Comparison of ENCODE assay signal across 8 mouse cellular contexts in genomic region chr11:63132501-63133435, GRCm38 (mm10). TPM values are rescaled to one million over a fixed set of nuclear protein-coding genes. Genes with fewer than 3 reads are reported as not detected.
DNase-seq lines count a peak whose midpoint lies in the region; ATAC-seq and TF ChIP-seq lines count a peak whose summit lies in the region.

No protein-coding gene starts in this region.

- H3ac ChIP-seq in myocyte (ENCODE audit: control insufficient read depth, insufficient read length) = peak overlapping the region; percentile 39

- H3K9me3 ChIP-seq in erythroblast, embryonic 14.5 days (ENCODE audit: control insufficient read depth, low read length) = no peaks in the 10 kb centered on the region
- H3K9me3 ChIP-seq in embryonic facial prominence, embryonic 12.5 days = no peaks in the 10 kb centered on the region
- H3K9me3 ChIP-seq in kidney, embryonic 14.5 days (ENCODE audit: control insufficient read depth, low read length) = no peaks in the 10 kb centered on the region
- H3K9me3 ChIP-seq in limb, embryonic 15.5 days = no peaks in the 10 kb centered on the region

- H3K36me3 ChIP-seq in erythroblast, embryonic 14.5 days (ENCODE audit: control insufficient read depth) = no peaks in the 10 kb centered on the region
- 0 out of 2 replicates have a peak, but pooled peaks cover 10% of the 10 kb centered on the region for H3K36me3 ChIP-seq in embryonic facial prominence, embryonic 12.5 days
- H3K36me3 ChIP-seq in kidney, embryonic 14.5 days (ENCODE audit: control insufficient read depth, insufficient read depth, low read length) = peaks cover 3% of the 10 kb centered on the region; the same call in 1 of the 2 replicates
- H3K36me3 ChIP-seq in limb, embryonic 15.5 days = peaks cover 28% of the 10 kb centered on the region
- peaks cover 19% of the 10 kb centered on the region for H3K36me3 ChIP-seq in myocyte (ENCODE audit: control insufficient read depth, insufficient read depth)

- H3K79me2 ChIP-seq in myocyte (ENCODE audit: control insufficient read depth, insufficient read depth) = no peaks in the 10 kb centered on the region

- no peaks in the 10 kb centered on the region for H3K4me1 ChIP-seq in erythroblast, embryonic 14.5 days (ENCODE audit: control insufficient read depth)
- peaks cover 51% of the 10 kb centered on the region for H3K4me1 ChIP-seq in embryonic facial prominence, embryonic 12.5 days
- H3K4me1 ChIP-seq in kidney, embryonic 14.5 days (ENCODE audit: control insufficient read depth, insufficient read depth, low read length) = peaks cover 30% of the 10 kb centered on the region
- H3K4me1 ChIP-seq in limb, embryonic 15.5 days = peaks cover 78% of the 10 kb centered on the region

- H3K27me3 ChIP-seq in erythroblast, embryonic 14.5 days (ENCODE audit: control insufficient read depth) = peaks cover 61% of the 10 kb centered on the region
- peaks cover 37% of the 10 kb centered on the region for H3K27me3 ChIP-seq in embryonic facial prominence, embryonic 12.5 days
- H3K27me3 ChIP-seq in kidney, embryonic 14.5 days (ENCODE audit: control insufficient read depth, insufficient read depth, low read length) = peaks cover 33% of the 10 kb centered on the region
- H3K27me3 ChIP-seq in limb, embryonic 15.5 days = peaks cover 21% of the 10 kb centered on the region
- H3K27me3 ChIP-seq in myocyte (ENCODE audit: control insufficient read depth, insufficient read depth, insufficient read length) = no peaks in the 10 kb centered on the region

- under 1% methylated on average over 65 of the region's 66 CpGs for WGBS in embryonic facial prominence, embryonic 12.5 days
- WGBS in kidney, embryonic 14.5 days = under 1% methylated on average over 61 of the region's 66 CpGs
- under 1% methylated on average over 63 of the region's 66 CpGs for WGBS in limb, embryonic 15.5 days

- H3K27ac ChIP-seq in embryonic facial prominence, embryonic 12.5 days = peak overlapping the region; percentile 95
- peak overlapping the region; percentile 90 for H3K27ac ChIP-seq in kidney, embryonic 14.5 days (ENCODE audit: low read depth, low read length)
- peak overlapping the region; percentile 98 for H3K27ac ChIP-seq in limb, embryonic 15.5 days

- H3K4me3 ChIP-seq in erythroblast, embryonic 14.5 days (replicated peaks) = peak overlapping the region; percentile 5
- H3K4me3 ChIP-seq in embryonic facial prominence, embryonic 12.5 days = peak overlapping the region; percentile 58
- H3K4me3 ChIP-seq in kidney, embryonic 14.5 days (ENCODE audit: low read length) = peak overlapping the region; percentile 61
- H3K4me3 ChIP-seq in limb, embryonic 15.5 days = peak overlapping the region; percentile 72
- peak overlapping the region; percentile 90 for H3K4me3 ChIP-seq in myocyte

- peak; percentile 87 to 89 for DNase-seq in heart, adult 9 months (ENCODE audit: low spot score in 2 of 2)
- DNase-seq in urinary bladder, adult 2 months (ENCODE audit: low spot score) = peak; percentile 57

- H3K4me2 ChIP-seq in embryonic facial prominence, embryonic 12.5 days (replicated peaks) = peak overlapping the region; percentile 90
- H3K4me2 ChIP-seq in kidney, embryonic 14.5 days (replicated peaks; ENCODE audit: low read depth, low read length) = peak overlapping the region; percentile 91
- peak overlapping the region; percentile 74 for H3K4me2 ChIP-seq in limb, embryonic 15.5 days
- H3K4me2 ChIP-seq in myocyte (ENCODE audit: low read depth) = peak overlapping the region; percentile 100

- ATAC-seq in erythroblast, adult 5-6 weeks (replicated peaks; ENCODE audit: low FRiP score, poor library complexity, severe bottlenecking) = no peak
- ATAC-seq in embryonic facial prominence, embryonic 12.5 days (ENCODE audit: insufficient number of reproducible peaks, insufficient read depth, low FRiP score, low TSS enrichment) = peak; percentile 38
- ATAC-seq in kidney, embryonic 14.5 days (ENCODE audit: low FRiP score, low TSS enrichment) = peak; percentile 58; the same call in 1 of the 2 replicates
- peak; percentile 60 for ATAC-seq in limb, embryonic 15.5 days (ENCODE audit: insufficient number of reproducible peaks, low FRiP score, low TSS enrichment, low read depth)

- H3K9ac ChIP-seq in embryonic facial prominence, embryonic 12.5 days = peak overlapping the region; percentile 85
- peak overlapping the region; percentile 71 for H3K9ac ChIP-seq in kidney, embryonic 14.5 days (ENCODE audit: low read depth, low read length)
- H3K9ac ChIP-seq in limb, embryonic 15.5 days = peak overlapping the region; percentile 80

- TF ChIP-seq POLR2A in myocyte (IDR thresholded peaks at IDR 0.05; ENCODE audit: insufficient read length, low read depth) = peak; percentile 64

TF ChIP-seq in myocyte, 11 proteins besides CTCF, POLR2A, EP300 and RAD21:
- TF ChIP-seq REST (IDR thresholded peaks at IDR 0.05; ENCODE audit: insufficient read depth, insufficient read length) = no peak
- peak; percentile 56 to 91 (median 89) for TF ChIP-seq MYOD1 (IDR thresholded peaks at IDR 0.05; ENCODE audit: control insufficient read depth in 1 of 3, insufficient read length in 2 of 3, low read depth in 2 of 3)
- TF ChIP-seq MAX (IDR thresholded peaks at IDR 0.05; ENCODE audit: low read depth) = no peak
- peak; percentile 36 for TF ChIP-seq TCF12 (IDR thresholded peaks at IDR 0.05; ENCODE audit: insufficient read depth, poor library complexity, severe bottlenecking)
- TF ChIP-seq TCF3 (IDR thresholded peaks at IDR 0.05; ENCODE audit: insufficient read length, low read depth) = no peak
- TF ChIP-seq POLR2AphosphoS2 (IDR thresholded peaks at IDR 0.05; ENCODE audit: insufficient read length, low read depth) = peak; percentile 86
- no peak for TF ChIP-seq E2F4 (IDR thresholded peaks at IDR 0.05; ENCODE audit: insufficient read depth)
- TF ChIP-seq SRF (IDR thresholded peaks at IDR 0.05; ENCODE audit: control insufficient read depth, insufficient read length, low read depth) = no peak
- no peak for TF ChIP-seq CEBPB (IDR thresholded peaks at IDR 0.05; ENCODE audit: insufficient read depth, poor library complexity, severe bottlenecking)
- TF ChIP-seq MYOG (IDR thresholded peaks at IDR 0.05; ENCODE audit: control insufficient read depth in 1 of 3, insufficient read depth in 1 of 3, insufficient read length in 2 of 3, low read depth in 2 of 3) = peak in 1 of 3 experiments; percentile 60
- no peak for TF ChIP-seq USF1 (IDR thresholded peaks at IDR 0.05; ENCODE audit: low read depth)

RNA-seq across cellular contexts. Expression of gene Pmp22, which starts 4.0 kb away (rescaled TPM):
- 0.04 and 0.05 TPM in 2 replicates for polyA plus RNA-seq in erythroblast, embryonic 14.5 days (2012)
- 3.8 TPM in 1 of 2 replicates, not detected in the other for total RNA-seq in erythroblast, adult 5-6 weeks (2015; ENCODE audit: low replicate concordance)
- 0.28 TPM in 1 of 2 replicates, not detected in the other for total RNA-seq in erythroblast, adult 5-6 weeks (2017; ENCODE audit: low replicate concordance)
- 81.0 and 82.1 TPM in 2 replicates for polyA plus RNA-seq in embryonic facial prominence, embryonic 12.5 days (2016; fragmentation: Nextera tagmentation; extraction: Ambion mirVana)
- polyA plus RNA-seq in kidney, embryonic 14.5 days (2014; fragmentation: Nextera tagmentation; extraction: Ambion mirVana) = 59.6 and 68.1 TPM in 2 replicates
- polyA plus RNA-seq in limb, embryonic 15.5 days (2015; fragmentation: Nextera tagmentation; extraction: Ambion mirVana) = 307 and 381 TPM in 2 replicates
- polyA plus RNA-seq in myocyte (2012; fragmentation: generic; extraction: Trizol) = 74.6 TPM
- 57.0 and 116 TPM in 2 replicates for polyA plus RNA-seq in urinary bladder, adult 2 months (2012; rRNA removed)

Comparison
In these comparisons a context has a peak if more than half of its experiments do, and no peak if none do; other contexts are left out.
1. H3K4me3 ChIP-seq: peak in every context shown above with its lines; median percentile 90 in myocyte; 72 in limb, embryonic 15.5 days; 61 in kidney, embryonic 14.5 days; 58 in embryonic facial prominence, embryonic 12.5 days; 5 in erythroblast, embryonic 14.5 days.
2. RNA of gene Pmp22, which starts 4.0 kb away (polyA plus RNA-seq): 307 to 381 TPM in limb, embryonic 15.5 days, 81.0 to 82.1 TPM in embryonic facial prominence, embryonic 12.5 days, 74.6 TPM in myocyte (single experiment), 59.6 to 68.1 TPM in kidney, embryonic 14.5 days and 57.0 to 116 TPM in urinary bladder, adult 2 months; 0.04 to 0.05 TPM in erythroblast, embryonic 14.5 days; every median in the first group is over 10 times any median in the second.
3. Peak in every context shown above with its lines, with median percentiles within 50 percentile points of each other: H3K27ac ChIP-seq, H3K4me2 ChIP-seq and H3K9ac ChIP-seq.